Mouse (Mus musculus): ENCODE measurements around the gene Ipcef1. TPM values are rescaled to one million over a fixed set of nuclear protein-coding genes. Genes with fewer than 3 reads are reported as not detected.
A peak's percentile ranks its signal among the peaks of the same experiment; 100 is the strongest.
"Not testable (repeated sequence)": the region's sequence is repeated elsewhere in the genome, so short reads cannot be mapped to it uniquely, and the experiment has no call there.

The Ipcef1 gene
- total RNA-seq, 2 experiments from 2014 or later: 23.5 to 25.2 TPM

GRCm38 (mm10) chr10:6889640-6890245 lies 162.5 kb downstream of the Ipcef1 start:
- Histone ChIP-seq H3K4me3 (no peak overlapping the region), H3K27ac (no peak overlapping the region)
- DNase-seq (ENCODE audit: low spot score in 2 of 2): no peak
- no peak for TF ChIP-seq CTCF (conservative IDR thresholded peaks at IDR 0.05)

GRCm38 (mm10) chr10:6885460-6885859 lies 166.8 kb downstream of the Ipcef1 start:
- peak; percentile 87 for TF ChIP-seq CTCF (conservative IDR thresholded peaks at IDR 0.05)
- DNase-seq (ENCODE audit: low spot score in 2 of 2): peak in 1 of 2 experiments; percentile 18
- H3K4me3 ChIP-seq: no peak overlapping the region
- no peak overlapping the region for H3K27ac ChIP-seq

GRCm38 (mm10) chr10:6882041-6882440 lies 170.2 kb downstream of the Ipcef1 start:
- DNase-seq (ENCODE audit: low spot score in 2 of 2); H3K27ac ChIP-seq; H3K4me3 ChIP-seq: not testable (repeated sequence)

- no peak for TF ChIP-seq CTCF (conservative IDR thresholded peaks at IDR 0.05)
- no peak for DNase-seq (ENCODE audit: low spot score in 2 of 2)
- H3K4me3 ChIP-seq: no peak overlapping the region
- no peak overlapping the region for H3K27ac ChIP-seq
These were observed 173.9 kb downstream of the Ipcef1 start for GRCm38 (mm10) chr10:6878276-6878881.

DNA sequence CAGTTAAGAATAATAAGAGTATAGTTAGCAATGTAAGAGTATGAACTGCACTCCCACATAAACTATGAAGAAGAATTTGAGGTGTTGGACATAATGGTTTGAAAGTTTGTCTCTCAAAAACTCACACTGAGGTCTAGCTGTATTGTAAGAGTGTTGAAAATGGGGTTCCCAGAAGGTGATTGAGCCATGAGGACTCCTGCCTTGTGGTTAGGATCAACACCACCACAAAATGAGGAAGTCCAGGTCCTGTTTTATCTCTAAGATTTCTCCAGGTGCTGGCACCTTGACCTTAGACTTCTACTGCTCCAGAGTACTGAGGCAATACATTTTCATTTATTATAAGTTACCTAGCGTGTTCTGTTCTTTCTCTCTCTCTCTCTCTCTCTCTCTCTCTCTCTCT lies 178.4 kb downstream of the Ipcef1 start:
- TF ChIP-seq CTCF (conservative IDR thresholded peaks at IDR 0.05): no peak
- no peak for DNase-seq (ENCODE audit: low spot score in 2 of 2)
- Histone ChIP-seq H3K4me3 (no peak overlapping the region), H3K27ac (no peak overlapping the region)

- Histone ChIP-seq H3K27ac (no peak overlapping the region), H3K4me3 (no peak overlapping the region)
- DNase-seq (ENCODE audit: low spot score in 2 of 2): peak in 1 of 2 experiments; percentile 61
- TF ChIP-seq CTCF (conservative IDR thresholded peaks at IDR 0.05): peak; percentile 21; the same call in 1 of the 2 replicates
These were observed 180.7 kb downstream of the Ipcef1 start for GRCm38 (mm10) chr10:6871418-6872072.

- DNase-seq (ENCODE audit: low spot score in 2 of 2): no peak
- Histone ChIP-seq H3K27ac (no peak overlapping the region), H3K4me3 (no peak overlapping the region)
- no peak for TF ChIP-seq CTCF (conservative IDR thresholded peaks at IDR 0.05)
These were observed 196.5 kb downstream of the Ipcef1 start for GRCm38 (mm10) chr10:6855812-6856211.

DNA sequence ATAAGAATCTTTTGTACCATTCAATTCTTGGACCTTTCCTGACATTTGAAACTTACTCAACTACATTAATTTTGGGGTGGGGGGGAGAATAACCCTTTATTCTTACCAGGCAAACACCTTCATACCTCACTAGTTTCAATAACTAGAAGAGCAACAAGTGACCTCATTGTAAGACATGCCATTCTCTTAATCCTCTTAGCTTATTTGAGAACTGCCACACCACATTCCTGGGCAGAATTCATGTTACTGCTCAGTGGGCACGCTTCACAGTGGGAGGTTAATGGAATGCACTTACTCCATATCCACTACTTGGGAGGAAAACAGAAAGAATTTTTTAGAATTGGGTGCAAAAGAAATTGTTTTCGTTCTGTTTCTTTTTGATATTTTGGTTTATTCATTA lies 203.4 kb downstream of the Ipcef1 start:
- Histone ChIP-seq H3K4me3 (no peak overlapping the region), H3K27ac (no peak overlapping the region)
- no peak for TF ChIP-seq CTCF (conservative IDR thresholded peaks at IDR 0.05)
- no peak for DNase-seq (ENCODE audit: low spot score in 2 of 2)

DNA sequence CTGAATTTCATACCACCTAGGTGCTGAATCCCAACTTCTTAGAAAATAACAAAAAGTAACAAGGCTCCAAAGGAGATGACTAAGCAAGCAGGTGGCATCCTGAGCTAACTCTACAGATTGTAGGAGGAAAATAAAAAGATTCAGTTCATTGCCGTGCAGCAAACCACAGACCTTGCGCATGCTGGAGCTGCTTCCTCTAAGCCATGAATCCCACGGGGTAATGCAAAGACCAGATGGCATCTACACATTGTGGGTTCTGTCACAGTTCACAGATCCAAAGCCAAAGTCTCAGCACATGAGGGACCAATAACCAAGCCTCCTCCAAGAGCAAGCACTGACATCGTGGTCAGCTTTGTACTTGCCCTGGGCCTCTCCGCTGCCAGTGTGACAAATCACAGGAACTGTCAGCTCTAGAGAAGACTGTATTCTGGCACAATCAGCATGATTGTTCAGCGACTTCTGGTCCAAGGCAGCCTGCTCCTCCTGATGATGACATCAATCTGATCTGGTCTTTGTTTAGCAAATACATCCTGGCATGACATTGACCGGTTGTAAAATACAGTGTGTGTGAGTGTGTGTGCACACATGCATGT lies 204.0 kb downstream of the Ipcef1 start:
- Histone ChIP-seq H3K4me3 (no peak overlapping the region), H3K27ac (no peak overlapping the region)
- no peak for TF ChIP-seq CTCF (conservative IDR thresholded peaks at IDR 0.05)
- peak in 1 of 2 experiments; percentile 13 for DNase-seq (ENCODE audit: low spot score in 2 of 2)

GRCm38 (mm10) chr10:6846283-6846682 lies 206.0 kb downstream of the Ipcef1 start:
- no peak overlapping the region for H3K27ac ChIP-seq

DNA sequence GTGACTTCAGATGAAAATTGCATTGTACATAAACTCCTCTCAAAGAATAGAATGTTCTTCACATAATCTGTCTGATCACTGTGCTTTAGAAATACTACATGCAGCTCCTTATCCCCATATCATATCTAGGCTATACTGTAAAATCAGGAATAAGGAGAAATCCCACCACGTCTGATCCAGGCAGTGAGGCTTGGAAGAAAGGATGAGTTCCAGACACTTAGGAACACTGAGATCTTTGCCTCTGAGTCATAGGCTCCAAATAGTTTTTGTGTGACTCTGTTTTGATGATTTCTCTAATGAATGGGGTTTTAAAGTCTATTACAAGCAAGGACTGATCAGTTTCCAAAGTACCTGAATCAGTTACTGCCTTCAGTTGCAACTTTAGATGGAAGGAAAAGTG lies 210.1 kb downstream of the Ipcef1 start:
- no peak for DNase-seq (ENCODE audit: low spot score in 2 of 2)
- no peak for TF ChIP-seq CTCF (conservative IDR thresholded peaks at IDR 0.05)
- Histone ChIP-seq H3K27ac (no peak overlapping the region), H3K4me3 (no peak overlapping the region)

More at GRCm38 (mm10) chr10:6846283-6846682, 206.0 kb downstream of the Ipcef1 start:
- DNase-seq (ENCODE audit: low spot score in 2 of 2): no peak
- H3K4me3 ChIP-seq: no peak overlapping the region
- no peak for TF ChIP-seq CTCF (conservative IDR thresholded peaks at IDR 0.05)

Other genes starting within 250 kb of the Ipcef1 start
- 1 to 10 TPM; 4.8 to 5.3 TPM for gene Cnksr3, start 159.8 kb upstream of the Ipcef1 start, total RNA-seq (2021)

Data from layer of hippocampus, adult 2 months (tissue).